Mouse (Mus musculus): ENCODE measurements around the gene Cryz. TPM values are rescaled to one million over a fixed set of nuclear protein-coding genes. Genes with fewer than 3 reads are reported as not detected.

Gene Cryz
- polyA plus RNA-seq (2012; rRNA removed): 12.1 and 13.9 TPM in 2 replicates

DNA sequence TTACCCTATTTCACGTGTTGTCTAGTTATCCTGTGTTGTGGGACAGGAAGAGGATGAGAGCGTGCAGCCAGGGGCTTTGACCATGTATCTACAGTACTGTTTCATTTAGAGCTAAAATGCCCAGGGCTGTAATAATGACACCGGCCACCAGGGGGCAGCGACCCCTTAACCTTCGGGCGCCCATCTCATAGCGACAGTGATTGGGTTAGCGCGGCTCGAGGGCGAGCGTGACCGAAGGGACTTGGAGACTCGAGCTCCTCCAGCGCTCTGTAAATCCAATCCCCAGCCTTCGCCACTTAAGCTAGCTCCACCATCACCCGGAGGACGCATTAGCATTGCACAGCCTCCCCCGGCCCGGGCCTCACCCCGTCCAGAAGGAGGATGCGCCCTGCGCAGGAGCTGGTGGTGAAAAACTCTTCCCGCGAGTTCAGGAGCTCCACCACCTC, at the start of gene Cryz:
Gene Cryz, plus strand, starts transcription at position 224 of the 446 bp plus-strand sequence.
- DNase-seq (ENCODE audit: low read depth): no peak

DNA sequence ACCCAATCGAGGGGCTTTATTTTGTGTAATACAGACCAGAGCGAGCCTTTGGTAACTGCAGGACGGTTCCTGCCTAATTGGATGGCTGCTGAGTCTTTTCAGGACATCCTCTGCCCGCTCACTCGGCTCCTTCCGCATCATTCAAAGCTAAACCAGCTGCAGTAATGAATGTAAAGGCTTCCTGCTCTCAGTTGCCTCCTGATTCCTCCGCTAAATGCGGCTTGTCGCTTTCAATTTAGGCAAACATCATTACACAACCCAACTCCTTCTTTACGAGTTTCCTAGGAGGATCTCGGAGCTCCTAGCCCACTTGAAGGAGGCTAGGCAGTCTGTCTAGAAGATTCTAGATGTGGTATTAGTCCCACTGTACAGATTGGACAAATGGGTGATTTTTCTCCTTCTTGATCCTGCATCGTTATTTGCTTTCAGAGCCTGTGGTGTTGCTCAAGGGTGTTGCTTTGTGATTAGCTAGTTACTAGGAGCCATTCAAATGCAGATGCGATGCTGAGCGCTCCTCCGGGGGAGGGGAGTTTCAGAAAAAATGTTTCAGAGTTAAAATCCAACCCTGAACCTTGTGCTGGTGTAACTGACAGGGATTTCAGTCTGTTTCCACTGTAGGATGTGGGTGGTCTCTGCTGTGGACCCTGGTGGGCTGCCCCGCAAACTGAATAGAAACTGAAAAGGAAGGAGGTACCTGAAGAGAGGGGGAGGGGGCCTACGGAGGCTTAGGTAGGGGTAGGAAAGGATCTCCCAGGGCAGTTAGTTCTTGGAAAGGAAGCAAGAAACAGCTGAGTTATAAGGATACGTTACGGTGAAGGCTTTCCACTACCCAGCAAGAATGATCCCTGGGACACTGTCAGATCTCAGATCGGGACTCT, 48.7 kb upstream of the Cryz start:
- no peak for DNase-seq (ENCODE audit: low read depth)

DNA sequence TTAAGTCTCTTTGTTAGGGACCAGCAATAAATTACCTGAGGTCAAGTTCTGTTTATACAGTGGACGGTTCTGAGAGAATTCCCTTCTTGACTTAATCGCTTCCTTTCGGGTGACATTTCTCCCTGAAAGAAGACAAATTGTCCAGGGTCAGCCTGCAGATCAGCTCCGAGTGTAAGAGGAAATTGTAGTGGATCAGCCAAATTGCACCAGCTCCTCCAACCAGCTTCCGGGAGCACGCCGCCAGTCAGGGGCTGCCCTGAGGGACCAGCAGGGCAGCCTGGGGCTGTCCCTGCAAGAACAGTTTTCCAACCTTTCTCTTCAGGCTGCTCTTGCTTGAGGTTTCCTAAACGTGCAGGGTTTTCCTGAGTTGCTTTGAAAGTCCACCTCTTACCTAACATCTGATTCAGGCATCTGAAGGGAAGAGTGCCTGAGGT, 47.6 kb upstream of the Cryz start:
- DNase-seq (ENCODE audit: low read depth): no peak

DNA sequence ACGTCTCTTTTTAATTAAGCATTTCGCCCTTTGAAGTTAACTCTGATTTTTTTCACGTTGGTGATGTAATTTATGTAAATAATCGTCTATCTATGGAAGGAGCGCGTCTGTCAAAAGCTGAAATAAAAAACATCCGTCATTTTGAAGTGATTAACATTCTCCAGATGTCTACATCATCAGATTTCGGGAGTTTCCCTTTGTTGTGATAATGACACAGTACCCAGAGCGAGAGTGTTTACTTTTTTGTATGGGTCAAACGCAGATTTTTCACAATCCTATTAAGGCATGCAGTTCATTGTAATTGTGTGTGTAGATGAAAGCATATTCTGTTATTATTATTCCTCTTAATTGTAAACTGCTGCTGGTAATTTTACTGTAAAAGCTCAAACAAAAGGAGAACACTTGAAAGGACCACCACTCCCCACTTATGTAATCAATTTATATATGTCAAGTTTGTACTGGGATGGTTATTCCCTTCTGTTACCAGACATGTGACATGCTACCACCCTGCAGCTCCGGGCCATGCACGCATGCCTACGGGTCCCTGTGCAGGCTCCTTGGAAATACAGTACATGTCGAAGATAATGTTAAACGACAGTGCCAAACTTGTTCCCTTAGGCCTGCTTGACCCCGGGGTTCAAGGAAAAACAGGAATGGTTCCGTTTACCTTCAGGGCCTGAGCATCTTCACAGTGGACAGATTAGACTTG, 46.0 kb upstream of the Cryz start:
- no peak for DNase-seq (ENCODE audit: low read depth)

GRCm38 (mm10) chr3:154551035-154551411, 45.5 kb upstream of the Cryz start:
- DNase-seq (ENCODE audit: low read depth): no peak

DNA sequence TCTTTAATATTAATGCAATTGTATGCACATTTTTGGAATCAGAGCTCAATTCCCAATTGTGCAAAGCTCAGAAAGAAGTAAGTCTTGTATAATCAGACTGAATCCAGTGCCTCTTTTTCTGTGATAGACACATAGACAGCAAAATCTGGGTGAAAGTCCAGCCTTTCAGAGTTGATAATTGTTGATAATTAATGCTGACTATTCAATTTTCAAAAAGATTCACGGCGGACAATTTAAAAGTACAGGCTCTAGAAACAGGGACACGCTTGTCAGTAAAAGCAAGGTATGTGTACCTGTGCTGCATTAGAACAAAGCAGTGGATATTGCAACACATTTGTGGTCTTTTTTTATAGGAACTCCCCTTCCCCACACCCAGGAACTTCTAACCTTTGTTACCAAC, 34.3 kb upstream of the Cryz start:
- no peak for DNase-seq (ENCODE audit: low read depth)

GRCm38 (mm10) chr3:154565437-154565836, 31.1 kb upstream of the Cryz start:
- no peak for DNase-seq (ENCODE audit: low read depth)

DNA sequence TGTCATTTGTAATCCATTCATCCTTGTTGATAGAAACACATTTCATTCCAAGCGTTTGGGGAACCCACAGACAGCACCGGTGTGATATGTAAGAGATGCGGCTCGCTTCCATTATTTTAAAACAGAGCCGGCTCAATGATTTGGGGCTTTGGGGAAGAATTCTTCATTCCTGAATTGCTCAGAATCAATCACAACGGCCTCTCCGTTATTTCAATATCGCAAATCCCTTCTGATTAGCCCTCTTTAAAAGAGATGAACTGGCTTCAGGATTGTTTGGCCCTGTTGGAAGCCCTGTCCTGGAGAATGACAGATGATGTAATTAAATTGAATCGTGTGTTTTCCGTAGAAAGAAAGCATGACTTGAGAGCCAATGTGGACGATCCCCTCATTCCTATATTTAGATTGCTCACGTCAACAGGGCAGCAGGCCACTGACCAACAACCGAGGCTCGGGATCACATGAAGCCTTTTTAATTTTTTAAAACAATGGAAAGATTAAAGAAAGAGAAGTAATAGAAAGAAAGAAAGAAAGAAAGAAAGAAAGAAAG, 26.4 kb upstream of the Cryz start:
- no peak for DNase-seq (ENCODE audit: low read depth)

- no peak for DNase-seq (ENCODE audit: low read depth)
These were observed 25.7 kb upstream of the Cryz start for GRCm38 (mm10) chr3:154570786-154571185.

DNA sequence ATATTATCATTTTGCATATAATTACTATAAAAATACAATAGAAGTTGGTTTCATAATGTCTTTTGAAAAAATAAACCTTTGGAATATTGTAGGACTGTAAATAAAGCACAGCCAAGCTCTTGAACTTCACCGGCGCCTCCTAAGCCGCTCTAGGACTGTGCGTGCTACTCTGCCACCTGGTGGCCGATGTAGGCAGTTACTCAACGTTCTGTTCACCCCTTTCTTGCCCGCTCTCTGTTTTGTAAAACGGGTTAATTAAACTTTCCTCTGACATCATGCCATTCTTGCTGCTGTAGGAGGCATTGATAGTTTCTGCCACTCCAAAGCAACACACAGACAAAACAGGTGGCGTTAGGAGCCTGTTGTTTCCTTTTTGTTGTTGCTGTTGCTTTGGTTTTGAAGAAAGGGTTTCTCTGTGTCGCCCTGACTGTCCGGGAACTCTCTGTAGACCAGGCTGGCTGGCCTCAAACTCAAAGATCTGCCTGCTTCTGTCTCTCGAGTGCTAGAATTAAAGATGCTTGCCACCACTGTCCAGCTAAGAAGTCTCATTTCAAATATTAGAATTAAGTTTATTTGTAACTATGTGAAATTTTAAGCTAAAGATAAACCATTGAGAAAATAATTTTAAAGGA, 24.1 kb upstream of the Cryz start:
- DNase-seq (ENCODE audit: low read depth): no peak

DNA sequence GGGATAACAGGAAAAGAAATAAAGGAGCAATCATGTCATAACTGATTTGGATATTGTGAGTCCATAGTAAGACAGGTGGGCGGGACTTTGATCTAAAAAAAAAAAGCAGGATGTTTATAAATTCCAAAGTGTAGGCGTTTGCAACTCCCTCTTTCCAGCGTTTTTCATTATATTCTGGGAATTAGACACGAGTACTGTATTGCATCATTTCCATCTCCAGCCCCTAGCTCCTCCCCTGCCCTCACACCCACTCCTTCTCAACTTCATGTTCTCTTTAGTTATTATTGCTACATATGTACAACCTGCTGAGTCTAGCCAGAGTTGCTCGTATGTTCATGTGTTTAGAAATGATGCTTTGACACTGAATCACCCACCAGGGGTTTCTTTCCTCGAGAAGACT, 22.8 kb upstream of the Cryz start:
- DNase-seq (ENCODE audit: low read depth): no peak

GRCm38 (mm10) chr3:154577895-154578294, 18.6 kb upstream of the Cryz start:
- no peak for DNase-seq (ENCODE audit: low read depth)

- no peak for DNase-seq (ENCODE audit: low read depth)
These were observed 12.2 kb upstream of the Cryz start for GRCm38 (mm10) chr3:154584351-154584750.

DNA sequence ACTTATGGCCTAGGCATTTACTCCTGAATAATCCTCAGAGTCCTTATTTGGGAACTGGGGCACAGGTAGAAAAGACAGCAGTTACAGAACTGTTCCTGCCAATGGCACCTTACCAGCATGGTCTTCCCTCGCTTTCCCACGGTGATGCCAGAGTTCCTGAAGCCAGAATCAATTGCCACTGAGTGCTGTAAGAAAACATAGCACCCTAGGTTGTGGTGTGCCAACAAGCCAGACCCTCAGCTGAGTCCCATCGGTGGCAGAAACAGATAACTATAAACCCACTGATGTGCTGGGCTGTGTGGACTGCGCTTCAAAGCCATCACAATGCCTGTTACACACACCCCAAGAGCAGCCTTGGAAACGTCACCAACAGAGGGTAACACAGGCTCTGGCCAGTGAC, 5.5 kb upstream of the Cryz start:
- no peak for DNase-seq (ENCODE audit: low read depth)

DNA sequence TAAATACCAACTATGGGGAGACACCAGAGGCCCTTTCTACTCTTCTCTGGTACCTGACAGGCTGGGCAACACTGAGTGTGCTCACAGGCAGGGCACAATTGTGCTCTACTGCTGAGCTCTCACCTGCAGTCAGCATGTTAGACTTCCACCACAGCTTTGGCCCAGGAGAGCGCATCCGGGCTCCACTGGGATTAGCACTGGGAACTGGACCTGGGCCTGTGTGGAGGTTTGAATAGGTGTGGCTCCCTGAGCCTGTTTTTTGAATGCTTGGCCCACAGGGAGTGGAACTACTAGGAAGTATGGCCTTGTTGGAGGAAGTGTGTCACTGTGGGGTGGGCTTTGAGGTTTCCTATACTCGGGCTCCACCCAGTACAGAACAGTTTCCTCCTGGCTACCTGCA, 4.9 kb upstream of the Cryz start:
- no peak for DNase-seq (ENCODE audit: low read depth)

DNA sequence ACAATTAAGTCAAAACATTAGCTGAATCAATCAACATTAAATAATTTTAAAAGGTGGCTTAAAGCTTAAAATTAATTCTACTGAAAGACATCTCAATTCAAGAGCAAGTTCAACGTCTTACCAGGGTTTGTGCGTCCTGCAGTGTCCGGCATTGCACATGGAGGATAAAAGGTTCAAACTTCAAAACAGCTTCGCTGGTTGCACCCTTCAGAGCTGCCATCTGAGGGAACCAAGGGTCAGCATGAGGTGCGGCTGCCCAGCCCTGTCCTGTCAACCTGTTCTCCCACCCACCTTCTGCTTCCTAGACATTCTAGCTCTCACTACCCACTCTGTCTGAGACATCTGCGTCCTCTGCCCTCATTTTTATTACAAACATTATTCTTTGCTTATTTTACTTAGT, 2.9 kb upstream of the Cryz start:
- no peak for DNase-seq (ENCODE audit: low read depth)

GRCm38 (mm10) chr3:154594156-154594555, 2.4 kb upstream of the Cryz start:
- DNase-seq (ENCODE audit: low read depth): no peak

GRCm38 (mm10) chr3:154596934-154597554, 533 bp downstream of the Cryz start, which contains the start of gene Tyw3:
Gene Tyw3, minus strand, starts transcription at chr3:154597104.
- peak; percentile 55 for DNase-seq (ENCODE audit: low read depth)

DNA sequence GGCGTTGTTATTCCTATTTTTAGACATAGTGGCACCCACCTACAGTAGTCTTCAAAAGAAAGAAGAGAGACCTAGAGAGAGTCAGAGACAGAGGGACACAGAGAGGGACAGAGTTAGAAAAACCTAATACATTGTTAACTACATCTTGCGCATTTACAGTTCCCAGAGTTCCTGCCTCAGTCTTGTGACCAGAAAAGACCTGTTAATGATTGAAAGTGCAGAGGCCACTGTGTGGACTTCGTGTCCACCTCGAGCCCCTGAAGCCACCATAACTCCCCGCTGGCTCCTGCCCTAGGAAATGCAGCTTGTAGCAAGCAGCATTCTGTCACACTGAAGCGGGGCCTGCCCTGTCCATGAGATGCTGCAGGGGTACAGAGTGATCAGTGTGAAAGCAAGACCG, 1.1 kb downstream of the Cryz start:
- DNase-seq (ENCODE audit: low read depth): no peak

DNA sequence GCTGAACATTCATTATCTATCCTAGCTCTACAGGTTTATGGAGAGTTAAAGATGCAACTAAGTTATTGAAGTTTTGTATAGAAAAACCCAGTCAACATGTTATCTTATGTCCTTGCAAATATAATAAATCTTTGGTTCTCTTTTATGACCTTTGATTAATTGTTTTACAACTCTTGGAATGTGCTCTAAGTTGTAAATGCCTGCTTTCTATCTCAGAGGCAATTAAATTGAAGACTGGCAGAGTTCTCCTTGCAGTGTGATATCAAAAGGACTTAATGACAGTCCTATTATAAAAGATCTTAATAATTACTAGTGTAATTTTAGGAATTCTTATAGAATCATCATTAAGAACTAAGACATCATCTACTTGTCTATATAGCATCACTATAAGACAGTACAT, 5.6 kb downstream of the Cryz start:
- no peak for DNase-seq (ENCODE audit: low read depth)

- DNase-seq (ENCODE audit: low read depth): no peak
These were observed 8.4 kb downstream of the Cryz start for GRCm38 (mm10) chr3:154604871-154605270.

DNA sequence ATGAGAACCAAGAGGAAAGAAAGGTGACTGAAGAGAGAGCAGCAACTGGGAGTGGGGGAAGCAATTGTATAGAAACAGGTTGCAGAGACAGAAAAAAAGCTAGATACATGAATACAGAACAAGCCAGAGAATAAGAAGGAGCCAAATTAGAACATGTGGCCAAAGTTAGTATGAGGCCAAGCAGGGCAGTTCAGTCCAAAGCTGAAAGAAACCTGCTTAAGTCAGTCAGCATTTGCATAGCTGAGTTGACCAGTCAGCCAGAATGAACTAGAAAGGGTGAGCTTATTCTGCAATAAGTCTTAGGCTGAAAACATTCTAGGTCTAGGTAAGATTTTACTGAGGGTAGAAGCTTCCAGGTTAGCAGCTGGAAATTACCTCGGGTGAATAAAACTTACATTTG, 11.4 kb downstream of the Cryz start:
- no peak for DNase-seq (ENCODE audit: low read depth)

Measured in gonadal fat pad, adult 2 months (tissue).